Mouse (Mus musculus) cerebellum, postnatal 25 days (tissue): ENCODE data around the gene Krt24.
"Not testable (repeated sequence)": the region's sequence is repeated elsewhere in the genome, so short reads cannot be mapped to it uniquely, and the experiment has no call there.

Experiments used
- DNase-seq, 2 experiments: peaks; one replicate each; pipeline ENCODE4 v3.0.0; 2021; ENCODE audit warnings: mixed read lengths in 2 of 2

Gene Krt24

DNA sequence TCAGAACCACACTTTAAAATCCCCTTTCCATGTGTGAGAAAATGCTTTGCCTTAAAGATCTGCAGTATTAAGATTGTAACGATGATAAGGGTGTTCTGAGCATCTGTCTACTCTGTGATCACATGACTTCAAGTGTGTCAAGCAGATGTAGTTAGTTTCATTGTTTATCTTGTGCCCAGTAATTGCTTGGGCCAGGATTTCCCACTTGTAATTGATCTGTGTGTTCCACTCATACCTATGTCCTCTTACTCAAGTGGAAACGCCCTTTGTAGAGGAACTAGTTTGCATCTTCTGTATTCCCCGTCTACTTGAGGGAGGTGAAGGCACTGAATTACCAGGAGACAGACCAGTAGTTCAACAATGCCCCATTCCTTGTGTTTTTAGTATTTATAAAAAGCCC is 34.4 kb downstream of the Krt24 start:
- no peak for DNase-seq

DNA sequence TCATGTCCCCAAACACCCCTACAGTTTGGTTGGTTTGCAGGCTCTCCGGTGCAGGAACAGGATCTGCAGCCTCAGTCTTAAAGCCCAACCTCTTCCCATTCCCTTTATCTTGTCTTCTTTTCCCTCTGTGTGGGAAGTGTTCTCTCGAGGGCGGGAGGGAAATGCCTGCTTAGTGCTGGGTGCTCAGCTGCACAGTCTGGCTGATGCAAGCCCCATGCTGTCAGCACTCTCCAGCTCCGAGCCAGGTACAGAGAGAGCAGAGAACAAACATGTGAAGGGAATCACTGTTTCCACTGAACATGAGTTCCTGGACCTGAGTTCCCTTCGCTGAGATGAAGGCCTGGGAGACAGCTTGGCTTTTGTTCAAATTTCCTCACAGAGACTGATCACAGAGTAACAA is 34.8 kb downstream of the Krt24 start:
- peak in 1 of 2 experiments; percentile 43 for DNase-seq

DNA sequence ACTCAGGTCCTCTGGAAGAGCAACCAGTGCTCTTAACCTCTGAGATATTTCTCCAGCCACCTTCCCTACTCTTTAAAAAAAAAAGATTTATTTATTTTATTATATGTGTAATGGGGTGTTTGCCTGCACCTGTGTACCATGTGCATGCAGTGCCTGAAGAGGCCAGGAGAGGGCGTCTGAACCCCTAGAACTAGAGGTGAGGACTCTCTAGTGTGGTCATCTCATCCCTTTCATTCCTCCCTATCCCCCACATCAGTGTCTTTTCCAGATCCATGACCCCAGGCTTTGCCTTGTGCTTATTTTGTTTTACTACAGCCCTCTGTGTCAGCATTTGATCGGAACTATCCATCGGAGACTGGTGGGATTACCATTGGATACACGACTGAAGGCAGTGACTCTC is 35.9 kb downstream of the Krt24 start:
- peak; percentile 72 to 81 for DNase-seq

DNA sequence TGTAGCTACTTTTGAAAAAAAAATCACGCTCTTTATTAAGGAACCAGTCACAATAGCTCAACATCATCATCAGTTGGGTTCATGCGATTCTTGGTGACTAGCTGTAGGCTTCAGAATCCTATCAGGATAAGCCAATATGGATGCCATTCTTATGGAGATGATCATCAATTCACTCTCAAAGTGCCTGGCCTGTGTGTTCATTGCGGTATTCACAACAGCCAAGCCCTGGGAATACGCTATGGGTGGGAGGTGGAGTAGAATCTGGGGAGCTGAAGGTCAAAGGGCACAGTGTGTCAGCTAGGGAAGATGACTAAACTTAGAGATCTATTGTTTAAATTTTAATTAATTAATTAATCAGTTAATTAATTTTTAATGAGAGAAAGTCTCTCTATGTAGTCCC is 37.1 kb downstream of the Krt24 start:
- no peak for DNase-seq

- not testable (repeated sequence) for DNase-seq
Measured at GRCm38 (mm10) chr11:99244519-99244918, 40.5 kb downstream of the Krt24 start.

- DNase-seq, result peak; percentile 80 to 81
Measured at GRCm38 (mm10) chr11:99243820-99244374, 41.2 kb downstream of the Krt24 start, which contains the start of gene Krt222. Gene Krt222, minus strand, starts transcription at chr11:99244085.

GRCm38 (mm10) chr11:99243200-99243819 is 41.8 kb downstream of the Krt24 start:
- no peak for DNase-seq

GRCm38 (mm10) chr11:99242056-99242455 is 43.0 kb downstream of the Krt24 start:
- DNase-seq, result no peak

- DNase-seq, result no peak
Measured at GRCm38 (mm10) chr11:99238468-99238867, 46.6 kb downstream of the Krt24 start.

- no peak for DNase-seq
Measured at GRCm38 (mm10) chr11:99231049-99231816, 53.8 kb downstream of the Krt24 start.

DNA sequence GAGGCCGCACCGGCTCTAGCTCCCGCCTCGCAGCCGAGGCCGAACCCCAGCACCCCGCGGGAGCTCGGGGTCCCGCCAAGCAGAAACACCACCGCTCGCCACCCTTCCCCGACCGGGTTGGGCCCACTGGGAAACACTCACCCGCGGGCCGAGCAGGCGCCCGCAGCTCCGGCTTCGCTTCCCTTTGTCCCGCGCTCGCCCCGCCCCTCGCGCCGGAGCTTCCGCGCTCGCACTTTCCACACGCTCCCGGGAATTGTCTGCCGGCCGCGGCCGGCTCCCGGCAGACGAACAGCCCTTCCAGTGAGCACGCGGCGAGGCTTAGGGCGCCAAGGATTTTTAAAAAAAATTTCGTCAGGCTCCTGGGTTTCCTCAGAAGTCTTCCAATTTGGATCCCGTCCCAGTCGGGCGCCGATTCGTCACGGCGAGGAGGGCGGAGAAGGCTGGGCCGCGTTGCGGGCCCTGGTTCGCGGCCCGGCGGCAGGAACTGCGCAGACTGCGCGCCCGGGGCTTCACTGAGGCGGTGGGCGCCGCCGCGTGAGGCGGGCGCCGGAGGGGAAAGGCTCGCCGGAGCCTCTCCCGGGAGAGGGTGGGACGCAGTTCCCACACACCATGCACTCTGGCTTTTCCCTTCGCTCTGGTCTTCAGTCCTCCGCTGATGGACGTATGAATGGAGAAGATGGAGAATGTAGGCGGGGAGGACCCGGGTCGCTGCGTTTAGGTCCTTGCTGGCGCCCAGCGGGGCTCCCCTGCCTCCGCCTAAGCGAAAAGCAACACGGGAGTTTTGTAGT is 54.6 kb downstream of the Krt24 start, which contains the start of gene Smarce1:
Gene Smarce1, minus strand, starts transcription at position 757 of the 788 bp plus-strand sequence.
- DNase-seq, result peak; percentile 89
